Mouse (Mus musculus) adrenal gland, postnatal 25 days (tissue): ENCODE data around the gene Ndufb3. TPM values are rescaled to one million over a fixed set of nuclear protein-coding genes. Genes with fewer than 3 reads are reported as not detected.
"Not testable (repeated sequence)": the region's sequence is repeated elsewhere in the genome, so short reads cannot be mapped to it uniquely, and the experiment has no call there.

Experiments used
- DNase-seq: peaks from one replicate; pipeline ENCODE4 v3.0.0; 2021; ENCODE audit warnings: mixed read lengths
- total RNA-seq: library from RNA; stranded (reverse); gene quantifications from 2 replicates; pipeline ENCODE4 v1.2.3, GENCODE M21; 2021

The Ndufb3 gene
- total RNA-seq, 1 experiment from 2014 or later: 131 TPM

DNA sequence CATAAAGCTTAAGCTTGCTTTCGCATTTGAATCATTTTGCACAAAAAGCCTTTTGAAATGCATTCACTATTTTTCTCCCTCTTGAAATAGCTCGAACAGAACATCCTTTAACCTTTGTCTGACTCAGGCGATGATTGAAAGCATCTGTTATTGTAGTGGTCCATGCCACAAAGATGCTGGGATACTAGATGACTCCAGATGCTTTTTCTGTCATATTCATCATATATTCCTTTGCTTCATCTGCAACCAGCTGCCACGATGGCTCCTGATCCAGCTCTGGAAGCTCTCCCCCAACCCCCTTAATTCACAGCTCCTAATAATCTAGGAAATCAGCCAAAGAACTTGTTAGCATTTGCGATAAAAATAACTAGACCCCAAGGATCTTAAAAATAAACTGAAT is 30.9 kb downstream of the Ndufb3 start:
- no peak for DNase-seq

DNA sequence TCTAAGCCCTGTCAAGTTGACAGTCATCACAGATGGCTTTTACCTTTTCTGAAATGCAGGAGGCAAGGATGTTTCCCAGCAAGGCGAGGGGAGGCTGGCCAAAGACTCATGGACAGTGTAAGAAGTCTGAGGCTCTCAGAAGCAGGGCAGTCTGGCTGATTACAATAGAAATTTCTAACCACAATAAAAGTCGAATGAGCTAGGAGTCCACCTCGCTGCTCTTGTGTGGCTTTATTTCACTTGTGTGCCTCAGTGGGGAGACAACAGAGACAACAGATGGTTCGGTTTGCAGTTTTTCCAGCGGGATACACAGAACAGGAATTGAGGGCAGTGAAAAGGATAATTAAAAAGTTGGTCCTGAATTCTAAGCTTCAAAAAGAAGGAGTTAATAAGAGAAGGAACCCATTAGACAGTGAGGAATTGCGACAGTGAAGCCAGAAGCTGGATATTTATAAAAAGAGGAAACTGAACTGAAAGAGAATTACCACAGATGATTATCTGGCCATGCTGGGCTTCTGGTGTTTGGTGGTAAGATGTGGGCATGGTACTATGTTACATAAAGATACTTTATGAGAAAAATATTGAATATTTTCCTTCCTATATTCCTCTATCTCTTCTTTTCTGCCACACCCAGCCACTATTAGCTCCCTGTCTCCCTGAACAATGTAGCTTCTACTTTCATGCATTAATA is 31.9 kb downstream of the Ndufb3 start:
- DNase-seq: no peak

DNA sequence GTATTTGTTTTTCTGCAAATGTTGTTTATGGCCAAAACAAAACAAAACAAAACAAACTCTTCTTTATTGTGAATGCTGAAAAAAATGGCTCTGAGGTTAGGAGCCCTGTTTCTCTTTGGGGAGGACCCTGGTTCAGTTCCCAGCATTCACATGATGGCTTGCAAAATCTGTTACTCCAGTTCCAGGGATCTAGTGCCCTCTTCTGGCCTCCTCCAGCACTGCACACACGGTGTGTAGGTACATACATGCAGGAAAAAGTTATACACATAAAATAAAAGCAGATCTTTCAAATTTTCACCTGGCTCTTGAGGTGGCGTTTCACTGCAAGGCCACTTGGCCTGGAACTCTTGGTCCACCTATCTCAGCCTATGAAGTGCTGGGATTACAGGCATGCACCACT is 32.6 kb downstream of the Ndufb3 start:
- no peak for DNase-seq

DNA sequence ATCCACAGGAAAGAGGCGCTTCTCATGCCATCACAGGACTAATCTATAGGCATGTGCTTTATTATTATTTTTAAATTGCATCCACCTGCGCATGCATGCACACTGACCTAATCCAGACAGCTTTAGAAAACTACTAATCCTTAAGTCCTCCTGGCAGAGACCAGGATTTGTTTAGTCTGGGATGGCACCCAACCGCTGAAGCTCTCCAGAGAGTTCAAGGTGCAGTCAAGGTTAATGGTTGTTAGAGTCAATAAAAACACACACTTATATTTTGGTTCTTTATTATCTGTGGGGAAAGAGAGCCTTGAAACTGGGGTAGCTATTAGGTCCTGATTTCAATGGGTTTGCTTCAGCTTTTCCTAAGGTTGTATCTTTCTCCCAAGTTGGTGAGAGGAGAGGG is 35.1 kb downstream of the Ndufb3 start:
- no peak for DNase-seq

GRCm38 (mm10) chr1:58621996-58622748 is 36.0 kb downstream of the Ndufb3 start:
- DNase-seq: peak; percentile 22

GRCm38 (mm10) chr1:58628847-58629246 is 42.7 kb downstream of the Ndufb3 start:
- not testable (repeated sequence) for DNase-seq

Other genes starting within 250 kb of the Ndufb3 start
- 131 and 160 TPM in 2 replicates for gene Bzw1, start 193.5 kb upstream of the Ndufb3 start, total RNA-seq
- 168 and 186 TPM in 2 replicates for gene Clk1, start 162.3 kb upstream of the Ndufb3 start, total RNA-seq
- gene Nif3l1, start 141.2 kb upstream of the Ndufb3 start, total RNA-seq: 13.3 and 22.0 TPM in 2 replicates
- gene Ppil3, start 140.9 kb upstream of the Ndufb3 start, total RNA-seq: 37.9 and 38.5 TPM in 2 replicates
- 21.6 and 23.1 TPM in 2 replicates for gene Orc2, start 81.3 kb upstream of the Ndufb3 start, total RNA-seq
- 23.8 and 31.4 TPM in 2 replicates for gene Fam126b, start 61 bp upstream of the Ndufb3 start, total RNA-seq
- 0.91 and 1.00 TPM in 2 replicates for gene Als2cr12, start 109.6 kb downstream of the Ndufb3 start, total RNA-seq
- gene Cflar, start 125.1 kb downstream of the Ndufb3 start, total RNA-seq: 104 and 122 TPM in 2 replicates
- gene Casp8, start 209.0 kb downstream of the Ndufb3 start, total RNA-seq: 19.7 and 20.4 TPM in 2 replicates